Mouse (Mus musculus) heart, embryonic 16.5 days (tissue): ENCODE measurements around the gene Dctn3. TPM values are rescaled to one million over a fixed set of nuclear protein-coding genes. Genes with fewer than 3 reads are reported as not detected.
"Not testable (repeated sequence)": the region's sequence is repeated elsewhere in the genome, so short reads cannot be mapped to it uniquely, and the experiment has no call there.

Source experiments
- ATAC-seq: fragments of 200-750 bp; cut with Nextera tagmentation; replicated peaks from 2 replicates; pipeline ENCODE4 v1.8.0; 2017; ENCODE audit warnings: moderate number of reproducible peaks; ENCODE audit not compliant: insufficient read depth, low FRiP score; ENCODE audit errors: extremely low read depth
- H3K27ac ChIP-seq: fragments of 300-500 bp; sonication (generic); 2 replicates; pipeline ENCODE4 v1.5.1; 2014; ENCODE audit warnings: mild to moderate bottlenecking, low read length, control low read depth, moderate library complexity
- H3K27me3 ChIP-seq: fragments of 300-500 bp; sonication (generic); 2 replicates; pipeline ENCODE4 v1.6.1; 2014; ENCODE audit warnings: low read length, mixed read lengths; ENCODE audit not compliant: control insufficient read depth, insufficient read depth
- H3K36me3 ChIP-seq: fragments of 300-500 bp; sonication (generic); 2 replicates; pipeline ENCODE4 v1.6.1; 2014; ENCODE audit not compliant: control insufficient read depth, insufficient read depth
- H3K4me1 ChIP-seq: fragments of 300-500 bp; sonication (generic); 2 replicates; pipeline ENCODE4 v1.6.1; 2014; ENCODE audit warnings: low read length, mixed read lengths; ENCODE audit not compliant: control insufficient read depth, insufficient read depth
- H3K4me2 ChIP-seq: fragments of 300-500 bp; sonication (generic); 2 replicates; pipeline ENCODE4 v1.6.1; 2014; ENCODE audit warnings: low read depth, mild to moderate bottlenecking, control low read depth, low read length
- H3K4me3 ChIP-seq: fragments of 300-500 bp; sonication (generic); 2 replicates; pipeline ENCODE4 v1.5.1; 2014; ENCODE audit warnings: mild to moderate bottlenecking, control low read depth, low read length
- H3K9ac ChIP-seq: fragments of 300-500 bp; sonication (generic); 2 replicates; pipeline ENCODE4 v1.6.1; 2014; ENCODE audit warnings: low read length, control low read depth
- H3K9me3 ChIP-seq: fragments of 300-500 bp; sonication (generic); replicated peaks from 2 replicates; pipeline ENCODE4 v1.6.1; 2016; ENCODE audit warnings: low read length; ENCODE audit not compliant: control insufficient read depth
- WGBS: fragments of 180-500 bp; shearing (Covaris S2); extraction: QIAGEN DNeasy Blood & Tissue Kit; methylation state at CpG from one replicate; pipeline ENCODE4 v1.1.7; 2014; 5-methylcytosine and 5-hydroxymethylcytosine counted together
- polyA plus RNA-seq: library from polyadenylated mRNA; unstranded; fragments of >200 nt; fragmentation: Nextera tagmentation; extraction: Ambion mirVana; gene quantifications from 2 replicates; pipeline ENCODE4 v1.2.1, GENCODE M21; 2015

Gene Dctn3
- 137 and 141 TPM in 2 replicates for polyA plus RNA-seq

GRCm38 (mm10) chr4:41722918-41723351 is at the start of gene Dctn3:
TSS of gene Dctn3 (minus strand) at chr4:41723170.
- H3K9ac ChIP-seq, result peak within 1 kb of the TSS; percentile 90
- H3K27ac ChIP-seq, result no peak within 1 kb of the TSS
- WGBS, result under 1% methylated on average over 27 of the region's 27 CpGs
- peaks cover 43% of the 10 kb centered on the region for H3K27me3 ChIP-seq
- H3K4me2 ChIP-seq, result peak within 1 kb of the TSS; percentile 89
- H3K36me3 ChIP-seq, result peaks cover 14% of the 10 kb centered on the region
- peaks cover 12% of the 10 kb centered on the region; the same call in 1 of the 2 replicates for H3K4me1 ChIP-seq
- H3K4me3 ChIP-seq, result peak within 1 kb of the TSS; percentile 91
- peak; percentile 96 for ATAC-seq
- no peaks in the 10 kb centered on the region for H3K9me3 ChIP-seq

GRCm38 (mm10) chr4:41767301-41767700 is 44.3 kb upstream of the Dctn3 start:
- H3K27me3 ChIP-seq, H3K4me2 ChIP-seq, ATAC-seq, H3K27ac ChIP-seq, H3K9ac ChIP-seq, H3K9me3 ChIP-seq, H3K4me3 ChIP-seq, H3K36me3 ChIP-seq, H3K4me1 ChIP-seq: not testable (repeated sequence)
- WGBS, result 79% methylated on average over 10 of the region's 10 CpGs

- 74% methylated on average over 4 of the region's 6 CpGs for WGBS
- not testable (repeated sequence) for H3K4me3 ChIP-seq, H3K36me3 ChIP-seq, H3K4me2 ChIP-seq, H3K27me3 ChIP-seq, H3K27ac ChIP-seq, H3K9me3 ChIP-seq, ATAC-seq, H3K9ac ChIP-seq
- peaks cover 37% of the 10 kb centered on the region for H3K4me1 ChIP-seq
Measured at GRCm38 (mm10) chr4:41763176-41763575, 40.2 kb upstream of the Dctn3 start.

GRCm38 (mm10) chr4:41762688-41763114 is 39.7 kb upstream of the Dctn3 start:
- Histone ChIP-seq H3K4me2 (peak overlapping the region; percentile 69), H3K9ac (peak overlapping the region; percentile 69), H3K4me3 (peak overlapping the region; percentile 53), H3K4me1 (peaks cover 37% of the 10 kb centered on the region), H3K27ac (peak overlapping the region; percentile 99)
- H3K27me3 ChIP-seq, H3K9me3 ChIP-seq, H3K36me3 ChIP-seq, ATAC-seq: not testable (repeated sequence)
- 37% methylated on average over 8 of the region's 8 CpGs for WGBS

GRCm38 (mm10) chr4:41762099-41762687 is 39.2 kb upstream of the Dctn3 start:
- Histone ChIP-seq H3K36me3 (peaks cover 8% of the 10 kb centered on the region), H3K27ac (peak overlapping the region; percentile 99), H3K4me1 (peaks cover 37% of the 10 kb centered on the region), H3K4me3 (peak overlapping the region; percentile 53), H3K27me3 (no peaks in the 10 kb centered on the region), H3K4me2 (peak overlapping the region; percentile 69), H3K9ac (peak overlapping the region; percentile 69), H3K9me3 (no peaks in the 10 kb centered on the region)
- WGBS, result 35% methylated on average over 8 of the region's 8 CpGs
- ATAC-seq, result no peak; the same call in 1 of the 2 replicates

- ATAC-seq, result no peak
- H3K4me3 ChIP-seq, result peak overlapping the region; percentile 53
- peak overlapping the region; percentile 69 for H3K9ac ChIP-seq
- peak overlapping the region; percentile 69 for H3K4me2 ChIP-seq
- H3K4me1 ChIP-seq, result peaks cover 37% of the 10 kb centered on the region
- H3K9me3 ChIP-seq, result no peaks in the 10 kb centered on the region
- H3K27me3 ChIP-seq, result no peaks in the 10 kb centered on the region
- peaks cover 11% of the 10 kb centered on the region for H3K36me3 ChIP-seq
- peak overlapping the region; percentile 99 for H3K27ac ChIP-seq
Measured at GRCm38 (mm10) chr4:41761680-41762079, 38.7 kb upstream of the Dctn3 start.

GRCm38 (mm10) chr4:41760911-41761310 is 37.9 kb upstream of the Dctn3 start:
- WGBS, result 56% methylated on average over 4 of the region's 4 CpGs

GRCm38 (mm10) chr4:41760288-41760721 is 37.3 kb upstream of the Dctn3 start:
- Histone ChIP-seq H3K27ac (peak overlapping the region; percentile 99), H3K4me1 (peaks cover 43% of the 10 kb centered on the region), H3K9me3 (no peaks in the 10 kb centered on the region), H3K27me3 (no peaks in the 10 kb centered on the region), H3K4me2 (peak overlapping the region; percentile 69), H3K9ac (peak overlapping the region; percentile 69), H3K36me3 (peaks cover 11% of the 10 kb centered on the region), H3K4me3 (peak overlapping the region; percentile 53)
- under 1% methylated on average over 15 of the region's 15 CpGs for WGBS
- ATAC-seq, result peak; percentile 90

More at GRCm38 (mm10) chr4:41760911-41761310, 37.9 kb upstream of the Dctn3 start:
- peak overlapping the region; percentile 53 for H3K4me3 ChIP-seq
- H3K9me3 ChIP-seq, result no peaks in the 10 kb centered on the region
- peak overlapping the region; percentile 69 for H3K4me2 ChIP-seq
- H3K27ac ChIP-seq, result peak overlapping the region; percentile 99
- ATAC-seq, result peak; percentile 8; the same call in 1 of the 2 replicates
- no peaks in the 10 kb centered on the region for H3K27me3 ChIP-seq
- peak overlapping the region; percentile 69 for H3K9ac ChIP-seq
- H3K36me3 ChIP-seq, result peaks cover 11% of the 10 kb centered on the region
- H3K4me1 ChIP-seq, result peaks cover 43% of the 10 kb centered on the region

- peak; percentile 2; the same call in 1 of the 2 replicates for ATAC-seq
- Histone ChIP-seq H3K36me3 (peaks cover 11% of the 10 kb centered on the region), H3K27ac (peak overlapping the region; percentile 99), H3K9me3 (no peaks in the 10 kb centered on the region), H3K4me2 (peak overlapping the region; percentile 69), H3K9ac (peak overlapping the region; percentile 69), H3K4me1 (peaks cover 44% of the 10 kb centered on the region), H3K27me3 (no peaks in the 10 kb centered on the region), H3K4me3 (peak overlapping the region; percentile 53)
- WGBS, result 17% methylated on average over 6 of the region's 6 CpGs
Measured at GRCm38 (mm10) chr4:41759656-41760287, 36.8 kb upstream of the Dctn3 start.
